22 mouse cellular contexts compared by ENCODE assay signal in the genomic region with DNA sequence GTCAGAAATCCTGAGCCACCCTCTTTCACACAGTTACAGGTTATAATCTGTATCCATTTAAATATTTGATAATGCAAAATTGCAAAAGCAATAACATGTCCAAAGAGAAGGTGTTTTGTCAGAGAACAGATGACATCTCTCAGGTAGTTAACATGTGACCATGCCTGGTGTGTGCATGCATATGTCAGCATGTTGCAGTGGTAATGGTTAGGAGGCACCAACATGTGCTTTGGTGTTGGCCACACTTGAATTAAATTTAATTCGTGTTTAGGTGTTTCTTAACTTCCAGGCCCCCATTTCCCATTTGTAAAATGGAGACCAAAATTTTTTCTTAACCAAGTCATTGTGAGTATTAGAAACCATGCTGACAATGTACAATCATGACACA. TPM values are rescaled to one million over a fixed set of nuclear protein-coding genes. Genes with fewer than 3 reads are reported as not detected.
"Had no signal": no experiment of that assay in that cellular context is flagged by ENCODE, and none has a peak within 500 bp of the region (broad histone marks: within the 10 kb centered on the region; RNA-seq: fewer than 3 reads in every experiment).

No protein-coding gene starts in this region.

- H3K27me3 ChIP-seq: kidney, embryonic 15.5 days; liver, embryonic 13.5 days; neural tube, embryonic 12.5 days; stomach, embryonic 15.5 days had no signal

- H3K4me1 ChIP-seq: kidney, embryonic 15.5 days; neural tube, embryonic 12.5 days; stomach, embryonic 15.5 days had no signal

- H3K4me2 ChIP-seq: kidney, embryonic 15.5 days; liver, embryonic 13.5 days; neural tube, embryonic 12.5 days; stomach, embryonic 15.5 days had no signal

- H3K9ac ChIP-seq: kidney, embryonic 15.5 days; liver, embryonic 13.5 days; neural tube, embryonic 12.5 days; stomach, embryonic 15.5 days had no signal

- H3K9me3 ChIP-seq: kidney, embryonic 15.5 days; liver, embryonic 13.5 days; neural tube, embryonic 12.5 days; stomach, embryonic 15.5 days had no signal

- H3K36me3 ChIP-seq: kidney, embryonic 15.5 days; liver, embryonic 13.5 days; neural tube, embryonic 12.5 days; stomach, embryonic 15.5 days had no signal

- H3K4me3 ChIP-seq: kidney, embryonic 15.5 days; left cerebral cortex, adult 2 months; liver, embryonic 13.5 days; neural tube, embryonic 12.5 days; stomach, embryonic 15.5 days had no signal

- DNase-seq: right cerebral cortex, postnatal 25 days had no signal

- H3K27ac ChIP-seq: kidney, embryonic 15.5 days; left cerebral cortex, adult 2 months; liver, embryonic 13.5 days; neural tube, embryonic 12.5 days; stomach, embryonic 15.5 days had no signal

RNA-seq across cellular contexts. Expression of gene Olfr459, which starts 12.6 kb away (rescaled TPM):
- total RNA-seq: layer of hippocampus, adult 8-10 months; layer of hippocampus, postnatal 10 days; layer of hippocampus, postnatal 36 days; left cerebral cortex, adult 2 months; left cerebral cortex, postnatal 10 days; left cerebral cortex, postnatal 36 days; liver, adult 2 months; megakaryocyte progenitor cell, adult 5-6 weeks; megakaryocyte-erythroid progenitor cell, adult 5-6 weeks; neutrophil, adult 5-6 weeks had no signal
- polyA plus RNA-seq: kidney, embryonic 15.5 days; limb, embryonic 11.5 days; limb, embryonic 14.5 days; liver, adult 2 months; liver, embryonic 13.5 days; liver, embryonic 16.5 days; lung, adult 2 months; lung, embryonic 16.5 days; midbrain, embryonic 14.5 days; neural tube, embryonic 12.5 days; stomach, embryonic 15.5 days; thymus, postnatal 0 days had no signal

RNA-seq across cellular contexts. Expression of gene Kel, which starts 58.2 kb away (rescaled TPM):
- total RNA-seq: layer of hippocampus, adult 8-10 months; layer of hippocampus, postnatal 10 days; layer of hippocampus, postnatal 36 days; left cerebral cortex, adult 2 months; left cerebral cortex, postnatal 10 days; left cerebral cortex, postnatal 36 days; liver, adult 2 months had no signal
- polyA plus RNA-seq: liver, adult 2 months; lung, adult 2 months had no signal
